Mouse (Mus musculus) gastrocnemius, adult 8-10 months (tissue): ENCODE results near the gene Fam111a. TPM values are rescaled to one million over a fixed set of nuclear protein-coding genes. Genes with fewer than 3 reads are reported as not detected.

Source experiments
- DNase-seq, 2 experiments: peaks; one replicate each; pipeline ENCODE4 v3.0.0; 2022; ENCODE audit warnings: low spot score in 2 of 2
- total RNA-seq, 4 experiments: library from RNA; stranded (reverse); gene quantifications; 2 replicates each; pipeline ENCODE4 v1.2.4; 2022

The Fam111a gene
- total RNA-seq, 4 experiments from 2014 or later: 0.92 to 1.9 (median 1.2) TPM

GRCm38 (mm10) chr19:12558219-12558618 is 12.7 kb downstream of the Fam111a start:
- DNase-seq: no peak

GRCm38 (mm10) chr19:12564197-12564596 is 18.7 kb downstream of the Fam111a start:
- DNase-seq: no peak

GRCm38 (mm10) chr19:12567011-12567410 is 21.5 kb downstream of the Fam111a start:
- no peak for DNase-seq

- DNase-seq: no peak
Measured at GRCm38 (mm10) chr19:12570866-12571265, 25.3 kb downstream of the Fam111a start.

- no peak for DNase-seq
Measured at GRCm38 (mm10) chr19:12571687-12572086, 26.1 kb downstream of the Fam111a start.

GRCm38 (mm10) chr19:12572614-12573265 is 27.2 kb downstream of the Fam111a start:
- no peak for DNase-seq

GRCm38 (mm10) chr19:12573266-12574011 is 27.9 kb downstream of the Fam111a start:
- DNase-seq: peak; percentile 91 to 94

GRCm38 (mm10) chr19:12574012-12574407 is 28.5 kb downstream of the Fam111a start:
- DNase-seq: no peak

GRCm38 (mm10) chr19:12575107-12575506 is 29.6 kb downstream of the Fam111a start:
- DNase-seq: peak; percentile 29 to 50

- no peak for DNase-seq
Measured at GRCm38 (mm10) chr19:12575514-12575913, 30.0 kb downstream of the Fam111a start.

GRCm38 (mm10) chr19:12576639-12577038 is 31.1 kb downstream of the Fam111a start:
- no peak for DNase-seq

GRCm38 (mm10) chr19:12585310-12585709 is 39.8 kb downstream of the Fam111a start:
- no peak for DNase-seq

- DNase-seq: peak; percentile 25 to 29
Measured at GRCm38 (mm10) chr19:12591908-12592307, 46.4 kb downstream of the Fam111a start.

GRCm38 (mm10) chr19:12595135-12595529 is 49.6 kb downstream of the Fam111a start:
- DNase-seq: no peak

- DNase-seq: peak in 1 of 2 experiments; percentile 20
Measured at GRCm38 (mm10) chr19:12595530-12596289, 50.2 kb downstream of the Fam111a start.

- DNase-seq: no peak
Measured at GRCm38 (mm10) chr19:12596290-12597072, 50.9 kb downstream of the Fam111a start.

GRCm38 (mm10) chr19:12597073-12597405 is 51.5 kb downstream of the Fam111a start:
- DNase-seq: no peak

GRCm38 (mm10) chr19:12598674-12599073 is 53.1 kb downstream of the Fam111a start:
- DNase-seq: no peak

- DNase-seq: no peak
Measured at GRCm38 (mm10) chr19:12599674-12600073, 54.1 kb downstream of the Fam111a start, which contains the start of gene Gm4952. TSS of gene Gm4952 (plus strand) at chr19:12599974.

GRCm38 (mm10) chr19:12600684-12601480 is 55.3 kb downstream of the Fam111a start:
- no peak for DNase-seq
